Mouse (Mus musculus): ENCODE data around the gene Sco1. TPM values are rescaled to one million over a fixed set of nuclear protein-coding genes. Genes with fewer than 3 reads are reported as not detected.

Sco1 gene
- total RNA-seq, 4 experiments from 2014 or later: 10.2 to 15.0 (median 11.0) TPM

GRCm38 (mm10) chr11:67040483-67040882 is 12.0 kb upstream of the Sco1 start:
- DNase-seq (ENCODE audit: low spot score in 2 of 2): no peak

- DNase-seq (ENCODE audit: low spot score in 2 of 2): no peak
Observed at GRCm38 (mm10) chr11:67043007-67043406, 9.5 kb upstream of the Sco1 start.

DNA sequence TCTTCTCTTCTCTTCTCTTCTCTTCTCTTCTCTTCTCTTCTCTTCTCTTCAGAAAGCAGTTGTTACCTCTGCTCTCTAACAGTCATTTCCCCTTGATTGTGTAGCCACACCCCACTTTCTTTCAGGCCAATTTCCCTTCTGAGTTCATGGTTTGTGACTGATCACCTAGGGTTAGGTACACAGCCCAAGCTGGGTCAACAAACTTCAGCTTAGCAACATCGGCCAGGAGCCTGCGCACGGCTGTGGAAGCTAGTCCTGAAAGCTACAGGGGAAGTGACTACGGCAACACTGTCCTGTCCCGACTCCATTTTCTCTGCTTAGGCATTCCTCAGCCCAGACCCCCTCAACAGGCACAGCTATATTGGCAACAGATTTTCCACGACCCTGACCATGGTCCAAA is 7.5 kb upstream of the Sco1 start:
- no peak for DNase-seq (ENCODE audit: low spot score in 2 of 2)

- no peak for DNase-seq (ENCODE audit: low spot score in 2 of 2)
Observed at GRCm38 (mm10) chr11:67047199-67047598, 5.3 kb upstream of the Sco1 start.

DNA sequence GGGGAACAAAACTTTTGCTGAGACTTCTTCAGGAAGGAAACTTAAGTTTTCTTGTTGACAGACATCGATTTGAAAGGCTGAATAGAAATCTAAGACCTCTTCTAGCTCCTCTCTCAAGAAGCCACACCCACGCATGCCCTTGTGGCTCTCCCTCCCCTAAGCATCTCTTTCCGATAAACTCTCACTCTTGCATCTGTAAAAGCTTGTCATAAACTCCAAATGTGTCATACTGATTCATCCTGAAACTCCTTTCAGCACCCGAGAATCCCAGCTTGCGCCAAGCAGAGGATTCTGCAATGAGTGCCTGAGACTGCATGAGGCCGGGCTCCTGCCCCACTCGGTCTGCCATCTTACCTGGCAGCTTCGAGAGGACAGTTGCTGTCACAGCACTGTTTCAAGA is 4.0 kb upstream of the Sco1 start:
- no peak for DNase-seq (ENCODE audit: low spot score in 2 of 2)

DNA sequence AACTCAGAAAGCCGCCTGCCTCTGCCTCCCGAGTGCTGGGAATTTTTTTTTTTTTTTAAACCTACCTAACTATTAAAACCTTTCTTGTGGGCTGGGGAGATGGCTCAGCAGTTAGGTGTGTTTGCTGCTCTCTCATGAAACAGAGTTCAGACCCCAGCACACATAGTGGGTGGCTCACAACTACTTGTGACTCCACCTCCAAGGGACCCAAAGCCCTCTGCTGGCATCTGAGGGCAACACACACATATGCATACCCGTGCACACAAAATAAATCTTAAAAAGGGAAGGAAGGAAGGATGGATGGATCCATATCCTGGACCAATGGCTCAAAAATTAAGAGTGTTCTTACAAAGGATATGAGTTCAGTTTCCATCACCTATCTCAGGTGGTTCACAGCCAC is 3.2 kb upstream of the Sco1 start:
- DNase-seq (ENCODE audit: low spot score in 2 of 2): no peak

- no peak for DNase-seq (ENCODE audit: low spot score in 2 of 2)
Observed at GRCm38 (mm10) chr11:67051676-67052320, 672 bp upstream of the Sco1 start.

GRCm38 (mm10) chr11:67054754-67055365 is 2.4 kb downstream of the Sco1 start:
- DNase-seq (ENCODE audit: low spot score in 2 of 2): no peak

DNA sequence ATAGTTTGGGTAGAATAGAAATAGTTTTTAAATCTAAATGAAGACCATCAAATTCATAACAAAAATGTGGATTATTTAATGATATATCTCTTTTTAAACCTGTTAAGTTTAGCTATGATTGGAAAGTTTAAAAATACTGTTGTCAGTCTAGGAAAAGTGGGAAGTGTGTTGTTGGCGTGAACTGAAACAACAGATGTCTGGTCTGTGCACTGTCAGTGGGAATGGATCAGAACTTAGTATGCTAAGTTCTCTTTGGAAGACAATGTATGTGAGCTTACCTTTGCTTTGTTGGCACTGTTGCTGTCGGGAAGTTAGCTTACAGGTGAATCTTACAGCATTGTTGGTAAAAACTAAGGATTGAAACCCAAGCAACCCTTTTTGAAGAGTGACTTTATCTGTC is 8.8 kb downstream of the Sco1 start:
- DNase-seq (ENCODE audit: low spot score in 2 of 2): no peak

DNA sequence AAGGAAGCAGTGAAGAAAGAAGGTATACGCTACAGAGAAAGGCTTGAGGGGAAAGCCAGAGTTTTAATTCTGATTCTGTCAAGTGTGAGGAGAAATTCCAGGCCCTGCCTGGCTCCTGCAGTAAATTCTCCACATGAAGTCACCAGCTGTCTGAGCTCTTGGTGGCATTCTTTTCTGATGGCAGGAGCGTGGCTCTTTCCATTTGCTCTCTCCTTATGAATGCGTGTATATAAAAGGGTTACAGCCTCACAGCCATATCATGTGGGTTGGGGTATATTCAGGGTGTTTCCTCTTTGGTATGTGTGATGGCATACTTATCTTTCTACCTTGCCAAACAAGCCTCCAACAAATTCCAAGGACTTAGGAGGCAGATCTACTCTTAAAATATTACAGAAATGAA is 10.3 kb downstream of the Sco1 start:
- DNase-seq (ENCODE audit: low spot score in 2 of 2): peak in 1 of 2 experiments; percentile 32

- DNase-seq (ENCODE audit: low spot score in 2 of 2): no peak
Observed at GRCm38 (mm10) chr11:67067741-67068140, 15.3 kb downstream of the Sco1 start.

- no peak for DNase-seq (ENCODE audit: low spot score in 2 of 2)
Observed at GRCm38 (mm10) chr11:67072615-67073130, 20.2 kb downstream of the Sco1 start.

DNA sequence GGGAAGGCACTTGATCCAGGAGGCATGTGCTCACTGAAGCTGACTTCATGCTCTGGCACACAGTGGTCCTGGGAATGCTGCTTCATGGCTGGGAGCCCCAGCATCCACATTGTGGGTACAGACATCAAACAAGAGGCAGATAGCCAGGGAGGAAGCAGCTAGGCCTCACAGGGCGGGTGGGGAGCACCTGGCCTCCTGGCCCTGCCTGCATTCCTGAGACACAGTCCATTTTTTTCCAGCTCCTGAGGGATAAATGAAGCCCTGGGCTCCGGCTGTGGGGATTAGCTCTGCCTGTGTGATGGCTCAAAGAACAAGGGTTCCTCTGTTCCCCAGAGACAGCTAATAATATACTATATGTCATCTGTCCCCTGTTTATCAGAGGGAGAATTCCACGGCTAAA is 22.6 kb downstream of the Sco1 start:
- DNase-seq (ENCODE audit: low spot score in 2 of 2): no peak

- no peak for DNase-seq (ENCODE audit: low spot score in 2 of 2)
Observed at GRCm38 (mm10) chr11:67076781-67077180, 24.3 kb downstream of the Sco1 start.

DNA sequence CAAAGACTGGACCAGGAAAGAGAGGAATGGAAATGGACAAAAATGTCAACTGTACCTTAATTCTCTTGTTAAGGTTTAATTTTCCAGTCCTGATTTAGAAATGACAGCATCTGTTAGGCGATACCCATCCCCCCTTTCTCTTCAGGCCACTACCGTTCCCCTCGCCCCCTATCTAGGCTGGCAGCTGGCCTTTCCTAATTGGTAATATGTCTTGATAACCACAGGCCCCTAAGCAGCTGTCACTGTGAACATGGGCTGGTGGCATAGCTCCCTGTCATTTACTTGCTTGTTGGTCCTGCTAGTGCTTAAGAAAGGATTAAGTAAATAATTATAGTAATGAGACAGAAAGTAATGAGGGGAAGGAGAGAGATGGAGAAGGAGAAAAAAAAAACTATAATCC is 25.0 kb downstream of the Sco1 start:
- DNase-seq (ENCODE audit: low spot score in 2 of 2): no peak

- no peak for DNase-seq (ENCODE audit: low spot score in 2 of 2)
Observed at GRCm38 (mm10) chr11:67078000-67078399, 25.5 kb downstream of the Sco1 start, which contains the start of gene Myh3. Gene Myh3 (plus strand): TSS chr11:67078300.

- no peak for DNase-seq (ENCODE audit: low spot score in 2 of 2)
Observed at GRCm38 (mm10) chr11:67078888-67079287, 26.4 kb downstream of the Sco1 start.

- no peak for DNase-seq (ENCODE audit: low spot score in 2 of 2)
Observed at GRCm38 (mm10) chr11:67079740-67080139, 27.3 kb downstream of the Sco1 start.

DNA sequence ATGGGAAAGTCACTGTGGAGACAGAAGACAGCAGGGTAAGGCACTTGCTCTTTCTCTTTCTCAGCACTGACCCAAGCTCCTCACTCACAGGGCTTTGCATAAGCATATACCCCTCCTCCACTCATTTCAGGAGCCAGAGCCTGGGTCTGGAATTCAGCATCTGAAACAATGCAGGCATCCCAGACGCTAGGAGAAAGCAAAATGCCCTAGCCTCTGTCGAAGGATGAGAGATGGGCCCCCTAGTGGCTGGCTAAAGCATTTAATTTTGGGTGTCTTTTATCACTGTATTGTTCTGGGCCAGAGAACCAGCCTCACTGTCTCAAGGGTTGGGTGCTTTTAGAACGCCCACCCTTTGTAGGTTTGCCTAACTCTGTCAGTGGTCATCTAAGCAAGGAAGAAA is 27.7 kb downstream of the Sco1 start:
- DNase-seq (ENCODE audit: low spot score in 2 of 2): no peak

- DNase-seq (ENCODE audit: low spot score in 2 of 2): no peak
Observed at GRCm38 (mm10) chr11:67081125-67081649, 28.7 kb downstream of the Sco1 start.

DNA sequence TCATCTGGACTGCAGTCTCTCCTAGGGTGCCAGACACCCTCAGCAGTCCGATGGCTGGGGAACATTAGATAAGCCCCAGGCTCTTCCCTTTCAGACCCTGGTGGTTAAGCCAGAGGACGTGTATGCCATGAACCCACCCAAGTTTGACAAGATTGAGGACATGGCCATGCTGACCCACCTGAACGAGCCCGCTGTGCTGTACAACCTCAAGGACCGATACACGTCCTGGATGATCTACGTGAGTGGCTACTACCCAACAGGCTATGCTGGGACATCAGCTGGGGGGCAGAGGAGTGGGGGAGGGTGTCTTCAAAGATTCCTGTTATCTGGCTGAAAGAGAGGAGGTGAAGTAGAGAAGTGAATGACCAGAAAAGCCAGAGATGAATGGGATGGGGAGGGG is 29.7 kb downstream of the Sco1 start:
- DNase-seq (ENCODE audit: low spot score in 2 of 2): no peak

DNA sequence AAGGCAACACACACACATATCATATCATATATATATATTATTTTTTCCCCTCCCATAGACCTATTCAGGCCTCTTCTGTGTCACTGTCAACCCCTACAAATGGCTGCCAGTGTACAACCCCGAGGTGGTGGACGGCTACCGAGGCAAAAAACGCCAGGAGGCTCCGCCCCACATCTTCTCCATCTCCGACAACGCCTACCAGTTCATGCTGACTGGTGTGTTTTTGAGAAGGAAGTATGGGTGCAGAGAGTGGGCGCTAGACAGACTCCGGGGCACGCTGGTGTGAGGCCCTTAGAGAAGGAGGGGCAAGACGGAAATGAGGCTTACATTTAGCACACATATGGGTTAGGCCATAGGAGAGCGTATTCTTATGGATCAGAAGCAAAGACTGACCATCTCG is 30.3 kb downstream of the Sco1 start:
- DNase-seq (ENCODE audit: low spot score in 2 of 2): no peak

DNA sequence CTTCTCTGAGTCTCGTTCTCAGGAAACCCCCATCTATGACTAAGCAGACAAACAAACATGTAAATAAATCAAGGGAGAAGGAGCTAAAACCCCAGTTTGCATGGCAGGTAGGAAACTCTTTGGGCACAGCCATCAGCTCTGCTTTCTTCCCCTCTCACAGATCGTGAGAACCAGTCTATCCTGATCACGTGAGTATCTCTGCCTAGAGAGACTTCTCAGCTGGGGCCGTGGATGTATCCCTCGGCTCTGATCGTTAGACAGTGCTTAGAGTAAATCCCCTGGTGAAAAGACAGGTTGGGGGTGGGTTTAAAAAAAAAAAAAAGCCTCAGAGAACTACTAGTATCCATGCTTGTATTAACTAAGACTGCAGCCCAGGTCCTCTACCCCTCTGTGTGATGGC is 30.8 kb downstream of the Sco1 start:
- DNase-seq (ENCODE audit: low spot score in 2 of 2): no peak

Data from left cerebral cortex, adult 8-10 months (tissue).